Mouse (Mus musculus) hindbrain, postnatal 0 days (tissue): ENCODE measurements at regions not wholly inside any gene's neighbourhood (a gene's known extent, or its start where the extent isn't known, plus 50 kb on each side); places are given as distances from the start of the nearest gene placed in this dataset.

Experiments
- ATAC-seq: fragments of 200-750 bp; cut with Nextera tagmentation; 2 replicates; pipeline ENCODE4 v1.8.0; 2017; ENCODE audit warnings: mild to moderate bottlenecking, moderate TSS enrichment, moderate library complexity
- DNase-seq: peaks from one replicate; pipeline ENCODE4 v3.0.0-alpha.2; 2015; ENCODE audit warnings: low spot score
- H3K27ac ChIP-seq: fragments of 300-500 bp; sonication (generic); 2 replicates; pipeline ENCODE4 v1.5.1; 2014; ENCODE audit warnings: mild to moderate bottlenecking
- H3K27me3 ChIP-seq: fragments of 300-500 bp; sonication (generic); 2 replicates; pipeline ENCODE4 v1.6.1; 2014; ENCODE audit warnings: low read length, mixed read lengths; ENCODE audit not compliant: insufficient read depth
- H3K36me3 ChIP-seq: fragments of 300-500 bp; sonication (generic); 2 replicates; pipeline ENCODE4 v1.6.1; 2014; ENCODE audit warnings: low read length, mixed read lengths; ENCODE audit not compliant: insufficient read depth
- H3K4me1 ChIP-seq: fragments of 300-500 bp; sonication (generic); 2 replicates; pipeline ENCODE4 v1.6.1; 2014; ENCODE audit warnings: antibody characterized with exemption, low read length, mixed read lengths; ENCODE audit not compliant: insufficient read depth
- H3K4me2 ChIP-seq: fragments of 300-500 bp; sonication (generic); 2 replicates; pipeline ENCODE4 v1.6.1; 2014; ENCODE audit warnings: low read depth, mild to moderate bottlenecking, low read length, moderate library complexity, mixed read lengths
- H3K4me3 ChIP-seq: fragments of 300-500 bp; sonication (generic); 2 replicates; pipeline ENCODE4 v1.5.1; 2014; ENCODE audit warnings: low read length
- H3K9ac ChIP-seq: fragments of 300-500 bp; sonication (generic); replicated peaks from 2 replicates; pipeline ENCODE4 v1.6.1; 2014; ENCODE audit warnings: mild to moderate bottlenecking, low read length, moderate library complexity, mixed read lengths
- H3K9me3 ChIP-seq: fragments of 300-500 bp; sonication (generic); 2 replicates; pipeline ENCODE4 v1.6.1; 2016; ENCODE audit warnings: low read length, mixed read lengths
- CTCF ChIP-seq: IDR thresholded peaks from 2 replicates; pipeline ENCODE4 v1.5.1; 2016; ENCODE audit warnings: antibody characterized with exemption, control low read depth, low read depth
- WGBS: fragments of 180-500 bp; shearing (Covaris S2); extraction: QIAGEN DNeasy Blood & Tissue Kit; methylation state at CpG from one replicate; pipeline ENCODE4 v1.1.7; 2014; 5-methylcytosine and 5-hydroxymethylcytosine counted together

DNA sequence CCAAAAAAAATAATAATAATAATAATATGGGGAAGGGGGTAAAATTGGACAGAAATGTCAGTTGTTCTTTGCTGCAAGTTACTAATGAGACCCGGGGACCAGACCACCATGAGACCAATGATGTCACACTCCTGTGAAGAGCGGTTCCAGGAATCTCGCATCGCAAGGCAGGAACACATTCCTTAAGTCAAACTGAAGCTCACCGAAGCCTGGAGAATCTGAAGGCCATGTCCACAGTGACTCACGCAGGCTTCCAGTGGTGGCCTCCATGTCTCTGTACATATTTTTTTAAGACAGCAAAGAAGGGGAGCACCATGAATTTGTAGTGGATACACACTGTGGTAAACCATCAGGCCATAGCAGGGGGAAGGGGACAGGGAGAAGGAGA, 170.1 kb upstream of the Jarid2 start:
- Histone ChIP-seq H3K27ac (no peak overlapping the region), H3K4me2 (no peak overlapping the region), H3K4me3 (no peak overlapping the region), H3K9me3 (no peaks in the 10 kb centered on the region), H3K9ac (no peak overlapping the region), H3K27me3 (no peaks in the 10 kb centered on the region), H3K4me1 (no peaks in the 10 kb centered on the region), H3K36me3 (no peaks in the 10 kb centered on the region)
- WGBS, result 93% methylated on average over 6 of the region's 6 CpGs
- no peak for DNase-seq
- no peak for ATAC-seq
- TF ChIP-seq CTCF, result no peak

DNA sequence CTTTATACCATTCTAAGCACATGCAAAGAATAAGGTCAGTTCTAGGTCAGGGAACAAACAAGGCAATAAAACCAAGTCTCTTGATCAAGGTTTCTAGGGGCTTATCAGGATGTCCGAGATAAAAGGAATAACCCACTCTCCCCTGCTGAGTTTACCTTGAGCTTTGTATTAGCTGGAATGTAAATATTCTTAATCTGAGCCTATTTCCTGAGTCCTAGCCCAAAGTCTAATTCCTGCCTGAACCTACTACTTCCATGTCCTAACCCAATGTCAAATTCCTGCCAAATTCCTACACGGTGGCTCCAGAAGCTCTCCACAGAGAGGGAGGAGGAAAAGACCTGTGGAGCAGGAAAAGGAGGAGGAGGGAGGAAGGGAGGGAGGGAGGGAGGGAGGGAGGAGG, 169.6 kb upstream of the Jarid2 start:
- Histone ChIP-seq H3K27me3 (no peaks in the 10 kb centered on the region), H3K36me3 (no peaks in the 10 kb centered on the region), H3K9me3 (no peaks in the 10 kb centered on the region), H3K4me3 (no peak overlapping the region), H3K27ac (no peak overlapping the region), H3K4me2 (no peak overlapping the region), H3K9ac (no peak overlapping the region), H3K4me1 (no peaks in the 10 kb centered on the region)
- ATAC-seq (no peak), DNase-seq (no peak)
- no peak for TF ChIP-seq CTCF
- WGBS, result 47% methylated on average over 2 of the region's 2 CpGs

DNA sequence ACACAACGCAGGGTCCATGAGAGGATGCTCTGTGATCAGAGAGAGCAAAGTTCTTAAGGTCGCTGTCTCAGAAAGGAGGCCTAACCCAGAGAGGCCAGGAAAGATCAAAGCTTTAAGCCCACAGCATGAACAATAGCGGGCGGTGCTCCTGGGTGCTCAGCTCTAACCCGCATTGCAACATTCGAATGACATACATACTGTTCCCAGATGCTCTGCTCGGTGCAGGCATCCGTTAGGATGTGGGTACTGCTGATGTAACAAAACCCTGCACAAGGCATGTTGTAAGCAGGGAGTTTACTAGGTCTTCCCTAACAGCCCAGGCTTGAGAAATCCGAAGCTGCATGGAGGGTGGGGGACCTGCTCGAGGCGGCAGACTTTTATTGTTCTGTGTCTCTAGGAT, 164.6 kb upstream of the Jarid2 start:
- 23% methylated on average over 11 of the region's 11 CpGs for WGBS
- H3K4me3 ChIP-seq, result no peak overlapping the region
- TF ChIP-seq CTCF, result no peak
- DNase-seq (no peak), ATAC-seq (no peak)
- H3K4me1 ChIP-seq, result no peaks in the 10 kb centered on the region
- H3K27me3 ChIP-seq, result no peaks in the 10 kb centered on the region
- H3K36me3 ChIP-seq, result no peaks in the 10 kb centered on the region
- no peaks in the 10 kb centered on the region for H3K9me3 ChIP-seq
- no peak overlapping the region for H3K27ac ChIP-seq
- no peak overlapping the region for H3K9ac ChIP-seq
- H3K4me2 ChIP-seq, result no peak overlapping the region

DNA sequence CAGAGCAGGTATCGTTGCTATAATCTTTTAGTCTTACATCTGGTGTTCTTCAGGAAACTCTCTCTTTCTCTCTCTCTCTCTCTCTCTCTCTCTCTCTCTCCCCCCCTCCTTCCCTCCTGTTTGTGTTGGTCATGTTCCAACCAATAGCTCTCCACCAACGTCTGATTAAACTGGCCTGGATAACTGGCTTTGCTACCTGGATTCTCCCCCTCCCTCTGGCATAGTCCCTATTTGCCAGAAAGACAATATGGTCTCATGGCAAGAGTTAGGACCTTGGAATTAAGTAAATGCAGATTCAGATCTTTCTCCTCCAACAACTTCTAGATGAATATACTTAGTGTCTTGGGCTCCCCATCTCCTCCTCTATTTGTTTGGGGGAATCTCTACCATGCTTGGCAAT, 161.6 kb upstream of the Jarid2 start:
- Histone ChIP-seq H3K4me2 (no peak overlapping the region), H3K9me3 (no peaks in the 10 kb centered on the region), H3K36me3 (no peaks in the 10 kb centered on the region), H3K4me1 (no peaks in the 10 kb centered on the region), H3K27me3 (no peaks in the 10 kb centered on the region), H3K27ac (no peak overlapping the region), H3K9ac (no peak overlapping the region), H3K4me3 (no peak overlapping the region)
- WGBS, result 64% methylated on average over 2 of the region's 2 CpGs
- no peak for TF ChIP-seq CTCF
- no peak for ATAC-seq
- DNase-seq, result no peak

DNA sequence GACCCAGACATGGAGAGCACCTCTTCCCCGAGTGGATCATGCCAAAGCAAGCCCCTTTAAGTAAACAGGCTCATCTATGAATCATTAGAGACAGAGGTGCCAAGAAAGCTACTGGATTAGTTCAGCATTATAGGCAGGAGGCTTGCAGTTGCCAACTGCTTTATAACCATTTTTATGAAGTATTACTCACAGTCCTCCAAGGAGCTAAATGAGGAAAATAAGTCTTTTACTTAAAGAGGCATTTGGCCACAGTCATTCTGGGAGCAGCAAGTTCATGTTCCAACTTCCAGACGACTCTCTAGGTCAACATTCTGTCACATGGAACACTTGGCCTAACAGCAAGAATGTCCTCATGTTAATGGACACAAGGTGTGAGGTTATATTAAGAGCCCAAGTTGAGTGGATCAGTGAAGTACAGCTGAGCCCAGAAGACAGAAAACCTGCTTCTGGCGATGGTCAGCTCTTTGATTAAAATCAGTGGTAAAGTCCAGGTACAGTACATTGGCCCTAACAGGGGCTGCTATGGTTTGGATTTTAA, 160.0 kb upstream of the Jarid2 start:
- Histone ChIP-seq H3K4me3 (no peak overlapping the region), H3K36me3 (no peaks in the 10 kb centered on the region), H3K27me3 (no peaks in the 10 kb centered on the region), H3K4me1 (no peaks in the 10 kb centered on the region), H3K9ac (no peak overlapping the region), H3K27ac (no peak overlapping the region), H3K9me3 (no peaks in the 10 kb centered on the region), H3K4me2 (no peak overlapping the region)
- no peak for TF ChIP-seq CTCF
- ATAC-seq, result no peak
- WGBS, result 67% methylated on average over 3 of the region's 3 CpGs
- no peak for DNase-seq

DNA sequence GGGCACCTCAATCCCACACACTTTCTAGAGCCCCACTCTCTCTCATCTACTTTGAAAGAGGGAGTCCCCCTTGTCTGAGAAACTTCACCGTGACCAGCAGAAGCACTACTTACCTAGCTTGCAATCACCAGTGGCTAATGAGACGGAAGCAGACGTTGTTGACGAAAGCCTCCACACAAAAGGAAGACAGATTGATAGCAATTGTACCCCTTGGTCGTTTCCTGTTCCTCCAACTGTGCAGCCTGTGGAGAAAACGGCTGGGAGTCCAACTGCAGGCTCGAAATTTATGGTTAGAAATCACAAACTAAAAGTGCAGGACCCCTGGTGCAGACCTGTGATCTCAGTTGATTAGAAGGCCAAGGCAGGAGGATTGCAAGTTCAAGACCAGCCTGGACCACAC, 155.8 kb upstream of the Jarid2 start:
- Histone ChIP-seq H3K4me2 (no peak overlapping the region), H3K9me3 (no peaks in the 10 kb centered on the region), H3K9ac (no peak overlapping the region), H3K4me1 (no peaks in the 10 kb centered on the region), H3K36me3 (no peaks in the 10 kb centered on the region), H3K27ac (no peak overlapping the region), H3K4me3 (no peak overlapping the region), H3K27me3 (no peaks in the 10 kb centered on the region)
- no peak for TF ChIP-seq CTCF
- 19% methylated on average over 7 of the region's 7 CpGs for WGBS
- ATAC-seq (no peak), DNase-seq (no peak)

DNA sequence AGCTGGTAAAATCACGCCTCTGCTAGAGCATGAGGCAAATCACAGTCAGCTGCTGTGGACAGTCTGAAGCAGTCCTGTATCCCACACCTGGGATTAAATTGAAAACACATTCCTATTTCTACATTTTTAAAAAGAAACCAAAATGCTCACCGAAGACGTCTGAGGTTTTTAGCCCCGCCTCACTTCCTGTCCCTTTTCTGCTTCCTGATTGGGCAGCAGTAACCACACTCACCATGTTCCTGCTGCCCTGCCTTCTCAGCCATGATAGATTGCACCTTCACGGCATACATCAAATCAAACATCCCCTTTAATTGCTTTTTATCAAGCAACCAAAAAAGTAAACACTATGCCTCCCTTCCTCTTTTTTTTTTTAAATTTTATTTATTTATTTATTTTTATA, 150.1 kb upstream of the Jarid2 start:
- no peak overlapping the region for H3K27ac ChIP-seq
- no peak for ATAC-seq
- H3K9me3 ChIP-seq, result no peaks in the 10 kb centered on the region
- no peak overlapping the region for H3K4me3 ChIP-seq
- H3K4me1 ChIP-seq, result no peaks in the 10 kb centered on the region
- H3K36me3 ChIP-seq, result no peaks in the 10 kb centered on the region
- no peak for DNase-seq
- H3K4me2 ChIP-seq, result no peak overlapping the region
- H3K27me3 ChIP-seq, result no peaks in the 10 kb centered on the region
- no peak for TF ChIP-seq CTCF
- WGBS, result 94% methylated on average over 5 of the region's 5 CpGs
- H3K9ac ChIP-seq, result no peak overlapping the region
